Mouse (Mus musculus) lung, postnatal 0 days (tissue): ENCODE measurements around the gene D5Ertd579e. TPM values are rescaled to one million over a fixed set of nuclear protein-coding genes. Genes with fewer than 3 reads are reported as not detected.

Source experiments
- ATAC-seq: fragments of 200-750 bp; cut with Nextera tagmentation; 2 replicates; pipeline ENCODE4 v1.8.0; 2017; ENCODE audit warnings: moderate library complexity
- DNase-seq: peaks from one replicate; pipeline ENCODE4 v3.0.0-alpha.2; 2016; ENCODE audit warnings: low spot score
- H3K27ac ChIP-seq: fragments of 300-500 bp; sonication (generic); 2 replicates; pipeline ENCODE4 v1.5.1; 2014; ENCODE audit warnings: antibody characterized with exemption, mild to moderate bottlenecking, low read length, mixed read lengths
- H3K27me3 ChIP-seq: fragments of 300-500 bp; sonication (generic); replicated peaks from 2 replicates; pipeline ENCODE4 v1.6.1; 2014; ENCODE audit warnings: low read length, mixed read lengths; ENCODE audit not compliant: insufficient read depth
- H3K36me3 ChIP-seq: fragments of 300-500 bp; sonication (generic); 2 replicates; pipeline ENCODE4 v1.6.1; 2014; ENCODE audit warnings: low read length, mixed read lengths; ENCODE audit not compliant: insufficient read depth
- H3K4me1 ChIP-seq: fragments of 300-500 bp; sonication (generic); 2 replicates; pipeline ENCODE4 v1.6.1; 2014; ENCODE audit warnings: antibody characterized with exemption, low read depth, low read length, mixed read lengths; ENCODE audit not compliant: insufficient read depth
- H3K4me2 ChIP-seq: fragments of 300-500 bp; sonication (generic); replicated peaks from 2 replicates; pipeline ENCODE4 v1.6.1; 2014; ENCODE audit warnings: low read depth, mild to moderate bottlenecking, low read length, moderate library complexity, mixed read lengths
- H3K4me3 ChIP-seq: fragments of 300-500 bp; sonication (generic); 2 replicates; pipeline ENCODE4 v1.5.1; 2014; ENCODE audit warnings: low read depth, low read length
- H3K9ac ChIP-seq: fragments of 300-500 bp; sonication (generic); replicated peaks from 2 replicates; pipeline ENCODE4 v1.6.1; 2014; ENCODE audit warnings: low read depth, mild to moderate bottlenecking
- H3K9me3 ChIP-seq: fragments of 300-500 bp; sonication (generic); 2 replicates; pipeline ENCODE4 v1.6.1; 2016; ENCODE audit warnings: low read length, mixed read lengths
- CTCF ChIP-seq: IDR thresholded peaks from 2 replicates; pipeline ENCODE4 v1.5.1; 2016; ENCODE audit warnings: antibody characterized with exemption, mild to moderate bottlenecking
- EP300 ChIP-seq: IDR thresholded peaks from 2 replicates; pipeline ENCODE4 v1.6.1; 2016; ENCODE audit warnings: antibody characterized with exemption, mild to moderate bottlenecking, control low read depth
- WGBS: fragments of 180-500 bp; shearing (Covaris S2); extraction: QIAGEN DNeasy Blood & Tissue Kit; methylation state at CpG from one replicate; pipeline ENCODE4 v1.1.7; 2014; 5-methylcytosine and 5-hydroxymethylcytosine counted together
- polyA plus RNA-seq: library from polyadenylated mRNA; unstranded; fragments of >200 nt; fragmentation: Nextera tagmentation; extraction: Ambion mirVana; gene quantifications from 2 replicates; pipeline ENCODE4 v1.2.1, GENCODE M21; 2015

The D5Ertd579e gene
- polyA plus RNA-seq = 13.1 and 14.6 TPM in 2 replicates

DNA sequence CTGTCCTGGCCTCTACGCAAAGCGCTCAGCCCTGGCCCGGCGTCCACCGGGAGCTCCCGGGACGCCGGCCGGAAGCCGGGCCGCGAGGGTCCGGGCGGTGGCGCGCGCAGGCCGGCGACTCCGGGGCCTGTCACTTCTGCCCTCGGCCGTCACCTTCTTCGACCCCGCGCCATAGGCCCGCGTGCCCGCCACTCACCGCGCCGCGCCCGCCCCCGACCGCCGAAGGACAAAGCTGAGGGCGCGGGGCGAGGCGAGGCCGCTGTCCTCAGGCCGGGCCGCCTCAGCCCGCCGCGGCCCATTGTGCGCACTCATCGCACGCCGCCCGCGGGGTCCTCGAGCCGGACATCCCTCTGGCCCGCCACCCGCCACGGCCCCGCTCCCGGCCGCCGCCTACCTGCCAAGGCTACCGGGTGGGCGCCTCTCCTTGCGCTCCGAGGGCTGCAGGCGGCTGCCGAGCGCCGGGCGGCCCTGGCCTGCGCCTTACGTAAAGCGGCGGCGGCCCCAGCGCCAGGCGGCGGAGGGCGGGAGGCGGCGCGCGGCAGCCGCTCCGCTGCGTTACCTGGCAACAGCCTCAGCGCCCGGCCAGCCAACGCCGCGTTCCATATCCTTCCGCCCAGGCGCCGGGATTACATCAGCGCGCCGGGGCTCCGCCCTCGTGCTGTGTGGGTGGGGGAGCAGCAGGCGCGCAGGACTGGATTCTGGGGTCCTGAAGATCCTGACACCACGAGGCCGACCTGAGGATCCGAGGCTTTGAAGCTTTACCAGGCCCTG is at the start of gene D5Ertd579e:
TSS of gene D5Ertd579e (minus strand) at position 564 of the 771 bp plus-strand sequence.
- Histone ChIP-seq H3K27ac (peak within 1 kb of the TSS; percentile 90), H3K36me3 (no peaks in the 10 kb centered on the region), H3K9ac (peak within 1 kb of the TSS; percentile 64), H3K9me3 (no peaks in the 10 kb centered on the region), H3K4me3 (peak within 1 kb of the TSS; percentile 71), H3K4me2 (peak within 1 kb of the TSS; percentile 76), H3K27me3 (no peaks in the 10 kb centered on the region), H3K4me1 (no peaks in the 10 kb centered on the region)
- under 1% methylated on average over 40 of the region's 104 CpGs for WGBS
- DNase-seq (peak; percentile 95), ATAC-seq (peak; percentile 97)
- TF ChIP-seq EP300 (no peak), CTCF (no peak)

DNA sequence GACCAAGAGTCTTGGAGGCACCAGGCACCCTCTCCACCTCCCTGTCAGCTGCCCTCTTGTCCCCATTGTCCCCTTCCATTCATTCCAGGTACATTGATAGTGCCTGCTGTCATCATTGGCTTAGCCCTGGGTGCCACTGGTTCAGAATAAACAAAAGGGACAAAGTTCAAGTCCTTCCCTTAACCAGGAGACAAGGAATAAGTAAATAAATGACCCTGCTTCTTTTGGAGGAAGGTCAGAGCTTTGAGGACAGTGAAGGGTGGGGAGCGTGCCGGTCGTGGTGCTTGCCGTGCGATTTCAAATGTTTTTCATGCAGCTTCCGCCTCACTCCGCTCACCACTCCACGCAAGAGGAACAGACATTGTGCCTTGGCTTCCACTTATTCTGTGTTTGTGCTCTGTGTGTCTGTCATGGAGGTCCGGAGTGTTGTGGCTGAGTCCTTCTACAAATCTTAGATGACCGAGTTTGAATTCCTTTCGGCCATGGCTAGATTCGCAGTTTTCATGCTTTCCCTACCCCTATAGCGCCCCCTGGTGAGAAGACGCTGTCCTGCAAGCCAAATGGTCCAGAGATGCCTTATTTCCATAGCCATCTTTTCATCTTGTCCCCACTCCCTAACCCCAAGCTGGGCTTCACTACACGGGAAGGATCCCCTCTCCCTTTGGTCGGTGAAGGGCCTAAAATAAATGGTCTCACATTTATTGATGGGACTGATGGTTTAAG is 46.5 kb upstream of the D5Ertd579e start:
- Histone ChIP-seq H3K4me2 (peak overlapping the region; percentile 22; the same call in 1 of the 2 replicates), H3K27ac (no peak overlapping the region), H3K4me3 (no peak overlapping the region), H3K4me1 (peaks cover 5% of the 10 kb centered on the region; the same call in 1 of the 2 replicates), H3K36me3 (no peaks in the 10 kb centered on the region), H3K9me3 (no peaks in the 10 kb centered on the region), H3K27me3 (no peaks in the 10 kb centered on the region), H3K9ac (no peak overlapping the region)
- ATAC-seq (peak; percentile 25), DNase-seq (peak; percentile 78)
- no peak for TF ChIP-seq EP300
- TF ChIP-seq CTCF = peak; percentile 95
- WGBS = 32% methylated on average over 16 of the region's 16 CpGs

DNA sequence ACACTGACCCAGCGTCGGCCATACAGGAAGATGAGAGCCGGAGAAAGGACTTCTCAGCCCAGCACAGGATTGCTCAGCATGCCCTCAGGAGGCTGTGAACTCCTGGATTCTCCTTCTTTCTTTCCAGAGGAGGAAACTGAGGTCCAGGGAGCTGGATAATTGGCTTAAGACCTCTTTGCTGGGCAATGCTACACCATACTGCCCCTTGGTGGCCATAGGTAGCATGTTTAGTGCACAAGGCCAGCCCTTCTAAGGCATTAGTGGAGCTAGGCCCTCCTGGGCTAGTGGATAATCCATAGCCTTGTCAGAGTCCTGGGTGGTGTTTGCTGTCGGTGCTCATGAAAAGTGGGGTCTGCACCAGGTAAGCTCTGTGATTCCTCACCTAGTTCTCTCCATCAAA is 44.0 kb upstream of the D5Ertd579e start:
- Histone ChIP-seq H3K9me3 (no peaks in the 10 kb centered on the region), H3K4me2 (no peak overlapping the region), H3K36me3 (no peaks in the 10 kb centered on the region), H3K27ac (no peak overlapping the region), H3K4me1 (no peaks in the 10 kb centered on the region), H3K27me3 (no peaks in the 10 kb centered on the region), H3K9ac (no peak overlapping the region), H3K4me3 (no peak overlapping the region)
- no peak for ATAC-seq
- DNase-seq = peak; percentile 35
- WGBS = 63% methylated on average over 4 of the region's 4 CpGs
- TF ChIP-seq EP300 (no peak), CTCF (peak; percentile 76)

DNA sequence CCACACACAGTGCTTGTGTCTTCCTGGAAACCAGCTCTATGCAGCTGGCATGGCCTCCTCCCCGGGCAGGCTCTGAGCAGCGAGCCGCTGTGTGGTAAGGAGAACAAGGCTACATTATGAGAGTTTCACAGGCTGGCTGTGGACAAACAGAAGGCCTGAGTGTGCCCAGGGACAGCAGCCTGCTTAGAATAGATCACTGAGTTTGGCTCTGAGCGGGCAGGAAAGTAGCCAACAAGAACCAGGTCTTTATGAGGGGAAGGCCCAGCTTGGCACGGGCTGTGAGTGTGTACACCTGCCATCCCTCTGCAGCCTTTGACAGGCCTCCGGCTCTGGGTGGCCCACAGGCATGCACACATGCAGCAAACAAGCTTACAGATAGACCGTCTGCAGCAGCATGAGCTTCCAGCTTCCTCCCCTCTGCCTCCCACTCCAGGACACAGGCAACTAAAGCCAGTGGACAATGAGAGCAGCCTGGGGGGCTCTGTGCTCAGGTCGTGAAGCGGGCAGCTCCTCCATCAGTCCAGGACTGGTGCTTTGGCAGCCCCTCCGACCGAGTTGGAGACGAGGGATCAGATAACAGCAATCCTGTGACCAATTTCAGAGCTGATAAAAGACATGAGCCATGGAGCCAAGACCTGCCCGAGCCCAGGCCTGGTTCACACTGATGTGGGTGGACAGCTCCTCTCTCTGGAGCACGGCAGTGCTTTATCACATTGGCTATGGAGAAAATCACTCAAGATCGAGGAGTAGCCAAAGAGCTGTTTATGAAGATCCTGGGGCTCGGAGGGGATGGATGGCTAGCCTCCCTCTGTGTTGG is 43.2 kb upstream of the D5Ertd579e start:
- Histone ChIP-seq H3K4me2 (no peak overlapping the region), H3K4me1 (no peaks in the 10 kb centered on the region), H3K4me3 (no peak overlapping the region), H3K36me3 (no peaks in the 10 kb centered on the region), H3K27me3 (no peaks in the 10 kb centered on the region), H3K9ac (no peak overlapping the region), H3K27ac (no peak overlapping the region), H3K9me3 (no peaks in the 10 kb centered on the region)
- TF ChIP-seq CTCF (no peak), EP300 (no peak)
- no peak for DNase-seq
- no peak for ATAC-seq
- WGBS = 46% methylated on average over 16 of the region's 16 CpGs

DNA sequence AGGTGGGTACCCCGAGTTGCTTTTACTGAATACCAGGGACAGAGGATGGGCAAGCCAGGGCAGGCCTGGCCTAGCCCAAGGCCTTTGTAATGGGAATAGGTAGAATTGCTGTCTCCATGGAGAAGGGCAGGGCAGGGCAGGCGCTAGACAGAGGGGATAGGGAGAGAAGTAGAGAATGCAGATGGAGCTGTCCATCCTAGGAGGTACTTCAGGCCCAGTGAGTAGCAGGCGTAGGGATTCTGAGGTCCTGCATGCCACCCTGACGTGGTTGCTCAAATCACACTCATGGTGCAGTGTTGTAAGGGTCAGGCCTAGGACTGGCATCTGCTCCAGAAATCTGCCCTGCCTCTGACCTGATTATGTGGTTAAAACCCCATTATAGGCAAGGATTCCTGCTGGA is 41.9 kb upstream of the D5Ertd579e start:
- Histone ChIP-seq H3K9ac (no peak overlapping the region), H3K4me1 (no peaks in the 10 kb centered on the region), H3K9me3 (no peaks in the 10 kb centered on the region), H3K4me3 (no peak overlapping the region), H3K4me2 (no peak overlapping the region), H3K27ac (no peak overlapping the region), H3K36me3 (no peaks in the 10 kb centered on the region), H3K27me3 (no peaks in the 10 kb centered on the region)
- WGBS = 48% methylated on average over 4 of the region's 4 CpGs
- no peak for DNase-seq
- no peak for TF ChIP-seq CTCF
- TF ChIP-seq EP300 = no peak
- ATAC-seq = no peak

DNA sequence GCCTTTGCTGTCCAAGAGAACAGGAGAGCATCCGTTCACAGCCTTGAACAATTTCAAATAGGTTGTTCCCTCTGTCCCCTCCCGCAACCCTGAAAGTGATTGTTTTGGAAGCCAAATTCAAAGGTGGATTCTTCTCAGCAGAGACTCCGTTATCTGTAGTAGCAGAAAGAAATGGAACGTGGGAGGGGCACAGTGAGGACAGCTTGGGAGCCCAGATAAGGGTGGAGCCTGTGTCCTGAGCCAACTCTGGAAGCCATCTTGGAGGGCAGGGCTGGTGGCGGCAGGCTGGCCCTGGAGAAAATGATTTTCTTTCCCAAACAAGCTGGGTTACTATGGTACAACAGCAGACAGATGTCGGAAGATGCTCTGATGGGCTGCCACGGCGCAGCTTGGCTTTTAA is 40.2 kb upstream of the D5Ertd579e start:
- H3K4me2 ChIP-seq = no peak overlapping the region
- TF ChIP-seq EP300 (no peak), CTCF (no peak)
- H3K4me1 ChIP-seq = no peaks in the 10 kb centered on the region
- no peak overlapping the region for H3K9ac ChIP-seq
- DNase-seq (no peak), ATAC-seq (peak; percentile 44; the same call in 1 of the 2 replicates)
- H3K4me3 ChIP-seq = no peak overlapping the region
- H3K36me3 ChIP-seq = no peaks in the 10 kb centered on the region
- WGBS = 63% methylated on average over 8 of the region's 8 CpGs
- no peaks in the 10 kb centered on the region for H3K9me3 ChIP-seq
- H3K27ac ChIP-seq = no peak overlapping the region
- 0 out of 2 replicates have a peak, but pooled peaks cover 4% of the 10 kb centered on the region for H3K27me3 ChIP-seq
